Comparison of ENCODE assay signal across 11 mouse cellular contexts in genomic region chr3:52555038-52555437, GRCm38 (mm10).
DNase-seq lines count a peak whose midpoint lies in the region; ATAC-seq and TF ChIP-seq lines count a peak whose summit lies in the region.
"Had no signal": no experiment of that assay in that cellular context is flagged by ENCODE, and none has a peak within 500 bp of the region (broad histone marks: within the 10 kb centered on the region; RNA-seq: fewer than 3 reads in every experiment).

No protein-coding gene starts in this region.

- H3K79me2 ChIP-seq in C2C12 (ENCODE audit: control insufficient read depth, insufficient read depth), result no peaks in the 10 kb centered on the region

- H3K4me2 ChIP-seq in midbrain, embryonic 13.5 days (replicated peaks), result no peak overlapping the region

- no peak overlapping the region for H3K4me3 ChIP-seq in C2C12 (ENCODE audit: insufficient read depth, poor library complexity, severe bottlenecking)
- H3K4me3 ChIP-seq in midbrain, embryonic 13.5 days (replicated peaks), result no peak overlapping the region
- H3K4me3 ChIP-seq: heart, adult 2 months; left cerebral cortex, adult 2 months had no signal

- H3K36me3 ChIP-seq in C2C12 (ENCODE audit: control insufficient read depth, insufficient read depth), result no peaks in the 10 kb centered on the region
- H3K36me3 ChIP-seq in midbrain, embryonic 13.5 days, result no peaks in the 10 kb centered on the region

- peak; percentile 95 for DNase-seq in 3T3-L1 (ENCODE audit: low read depth, low spot score)
- DNase-seq in natural killer cell, adult 2 months (ENCODE audit: low spot score in 2 of 2), result peak; percentile 83 to 84
- DNase-seq in frontal cortex, postnatal 36 days (ENCODE audit: low spot score in 2 of 2), result no peak
- DNase-seq in heart, postnatal 14 days, result no peak
- DNase-seq: cerebellum, adult 2 months had no signal

- no peak overlapping the region for H3K9ac ChIP-seq in midbrain, embryonic 13.5 days (replicated peaks)

- H3ac ChIP-seq in C2C12 (ENCODE audit: control insufficient read depth, insufficient read length, low read depth), result no peak overlapping the region

- H3K27me3 ChIP-seq in C2C12 (ENCODE audit: control insufficient read depth, insufficient read depth, insufficient read length), result no peaks in the 10 kb centered on the region
- peaks cover 5% of the 10 kb centered on the region; the same call in 1 of the 2 replicates for H3K27me3 ChIP-seq in midbrain, embryonic 13.5 days

- 81% methylated on average over 6 of the region's 6 CpGs for WGBS in midbrain, embryonic 13.5 days

- H3K79me3 ChIP-seq in C2C12 (ENCODE audit: low read depth), result no peaks in the 10 kb centered on the region

- H3K9me3 ChIP-seq in midbrain, embryonic 13.5 days, result no peaks in the 10 kb centered on the region

- H3K27ac ChIP-seq in midbrain, embryonic 13.5 days, result no peak overlapping the region
- H3K27ac ChIP-seq: heart, adult 2 months; left cerebral cortex, adult 2 months had no signal

- peak; percentile 99 for ATAC-seq in hematopoietic stem cell, adult 5-6 weeks (replicated peaks in 1 of 2; ENCODE audit: insufficient read depth in 1 of 2, low FRiP score in 2 of 2, low TSS enrichment in 1 of 2, low read depth in 1 of 2, poor library complexity in 2 of 2, severe bottlenecking in 2 of 2)
- no peak for ATAC-seq in midbrain, embryonic 13.5 days
- no peak for ATAC-seq in erythroblast, adult 5-6 weeks (replicated peaks; ENCODE audit: low FRiP score, poor library complexity, severe bottlenecking)

- intact Hi-C loops in heart, postnatal 14 days (cut with DNase I), result no loop called here

- TF ChIP-seq CTCF in C2C12 (IDR thresholded peaks at IDR 0.05; ENCODE audit: control insufficient read depth, insufficient read depth, insufficient read length), result no peak

- H3K4me1 ChIP-seq in midbrain, embryonic 13.5 days (replicated peaks), result peaks cover 3% of the 10 kb centered on the region

TF ChIP-seq in C2C12, 6 proteins besides CTCF, POLR2A, EP300 and RAD21:
- TF ChIP-seq MYOG (IDR thresholded peaks at IDR 0.05; ENCODE audit: control insufficient read depth, extremely low read depth, insufficient read length) (no peak), MAX (IDR thresholded peaks at IDR 0.05) (peak; percentile 83), CEBPB (IDR thresholded peaks at IDR 0.05; ENCODE audit: low read depth) (no peak), MYOD1 (IDR thresholded peaks at IDR 0.05; ENCODE audit: control insufficient read depth, insufficient read length, low read depth) (no peak), USF1 (IDR thresholded peaks at IDR 0.05; ENCODE audit: low read depth) (peak; percentile 26), FOSL1 (IDR thresholded peaks at IDR 0.05; ENCODE audit: insufficient read depth, low read length, poor library complexity, severe bottlenecking) (peak; percentile 28)

Comparison
In these comparisons a context has a peak if more than half of its experiments do, and no peak if none do; other contexts are left out.
1. DNase-seq: peak in 3T3-L1 (single experiment) and natural killer cell, adult 2 months (2 of 2); none in frontal cortex, postnatal 36 days (0 of 2) and heart, postnatal 14 days (0 of 2).
2. ATAC-seq: peak in hematopoietic stem cell, adult 5-6 weeks (2 of 2); none in midbrain, embryonic 13.5 days (single experiment) and erythroblast, adult 5-6 weeks (single experiment).